ENCODE assay signal across 10 mouse cellular contexts in the genomic region with DNA sequence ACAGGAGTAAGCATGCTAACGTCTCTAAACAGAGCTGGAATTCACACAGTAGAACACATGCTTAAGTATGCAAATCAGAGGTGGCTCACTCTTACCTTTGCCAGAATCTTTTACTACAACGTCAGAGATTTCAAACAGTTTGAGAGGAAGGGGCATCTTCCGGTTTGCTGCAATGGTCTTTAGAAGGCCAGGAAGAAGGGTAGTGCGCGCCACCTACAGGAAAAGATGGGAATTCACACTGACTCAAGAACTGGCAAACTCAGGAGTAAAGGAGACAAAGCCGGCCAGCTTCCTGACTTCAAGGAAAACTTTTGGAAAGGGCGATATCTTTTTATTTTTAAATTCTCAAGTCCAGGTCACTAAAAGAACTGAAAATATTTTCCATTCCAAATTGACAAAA. TPM values are rescaled to one million over a fixed set of nuclear protein-coding genes. Genes with fewer than 3 reads are reported as not detected.
DNase-seq lines count a peak whose midpoint lies in the region; ATAC-seq lines count a peak whose summit lies in the region.
"Had no signal": no experiment of that assay in that cellular context is flagged by ENCODE, and none has a peak within 500 bp of the region (broad histone marks: within the 10 kb centered on the region; RNA-seq: fewer than 3 reads in every experiment).

No protein-coding gene starts in this region.

- whole genome bisulfite sequencing in heart, embryonic 12.5 days, result 36% methylated on average over 7 of the region's 7 CpGs
- 36% methylated on average over 7 of the region's 7 CpGs for WGBS in embryonic facial prominence, embryonic 11.5 days
- WGBS in neural tube, embryonic 12.5 days, result 34% methylated on average over 7 of the region's 7 CpGs

- H3K9me3 ChIP-seq in heart, embryonic 12.5 days (replicated peaks), result no peaks in the 10 kb centered on the region
- H3K9me3 ChIP-seq in embryonic facial prominence, embryonic 11.5 days (replicated peaks; ENCODE audit: control insufficient read depth, low read length), result no peaks in the 10 kb centered on the region
- H3K9me3 ChIP-seq in neural tube, embryonic 12.5 days, result no peaks in the 10 kb centered on the region
- H3K9me3 ChIP-seq: embryonic facial prominence, embryonic 13.5 days; liver, embryonic 15.5 days had no signal

- H3K4me3 ChIP-seq in heart, embryonic 12.5 days, result no peak overlapping the region
- no peak overlapping the region for H3K4me3 ChIP-seq in embryonic facial prominence, embryonic 11.5 days (ENCODE audit: low read depth, low read length)
- no peak overlapping the region for H3K4me3 ChIP-seq in neural tube, embryonic 12.5 days
- H3K4me3 ChIP-seq: embryonic facial prominence, embryonic 13.5 days; liver, embryonic 15.5 days had no signal

- H3K4me1 ChIP-seq in heart, embryonic 12.5 days (replicated peaks), result no peaks in the 10 kb centered on the region
- no peaks in the 10 kb centered on the region for H3K4me1 ChIP-seq in embryonic facial prominence, embryonic 11.5 days (ENCODE audit: control insufficient read depth, insufficient read depth, low read length)
- H3K4me1 ChIP-seq in neural tube, embryonic 12.5 days, result no peaks in the 10 kb centered on the region
- H3K4me1 ChIP-seq: liver, embryonic 15.5 days had no signal

- H3K9ac ChIP-seq in heart, embryonic 12.5 days, result no peak overlapping the region
- no peak overlapping the region for H3K9ac ChIP-seq in embryonic facial prominence, embryonic 11.5 days (replicated peaks; ENCODE audit: low read length)
- H3K9ac ChIP-seq in neural tube, embryonic 12.5 days, result no peak overlapping the region
- H3K9ac ChIP-seq: embryonic facial prominence, embryonic 13.5 days; liver, embryonic 15.5 days had no signal

- H3K36me3 ChIP-seq in heart, embryonic 12.5 days, result peaks cover 60% of the 10 kb centered on the region
- H3K36me3 ChIP-seq in embryonic facial prominence, embryonic 11.5 days (replicated peaks; ENCODE audit: control insufficient read depth, insufficient read depth, low read depth, low read length), result no peaks in the 10 kb centered on the region; the same call in 1 of the 2 replicates
- H3K36me3 ChIP-seq in neural tube, embryonic 12.5 days, result peaks cover 43% of the 10 kb centered on the region

- no peak for ATAC-seq in heart, embryonic 12.5 days (ENCODE audit: insufficient number of reproducible peaks, low FRiP score)
- peak; percentile 60 for ATAC-seq in activated CD4-positive, CD25-positive, alpha-beta regulatory T cell, adult 4 months
- no peak for ATAC-seq in embryonic facial prominence, embryonic 11.5 days (replicated peaks; ENCODE audit: insufficient number of reproducible peaks, low FRiP score, low TSS enrichment, low read depth)
- ATAC-seq in neural tube, embryonic 12.5 days (ENCODE audit: low FRiP score, low read depth), result 0 out of 2 replicates have a peak, but pooled peaks have one; percentile 9

- H3K4me2 ChIP-seq in heart, embryonic 12.5 days, result no peak overlapping the region
- H3K4me2 ChIP-seq in embryonic facial prominence, embryonic 11.5 days (ENCODE audit: low read depth, low read length), result no peak overlapping the region
- H3K4me2 ChIP-seq in neural tube, embryonic 12.5 days (replicated peaks), result no peak overlapping the region
- H3K4me2 ChIP-seq: embryonic facial prominence, embryonic 13.5 days; liver, embryonic 15.5 days had no signal

- peak; percentile 17 for DNase-seq in heart, adult 8-10 months (ENCODE audit: low spot score)
- DNase-seq in B cell, adult 2 months, result peak; percentile 26 to 43
- peak; percentile 73 for DNase-seq in embryonic facial prominence, embryonic 11.5 days (ENCODE audit: low spot score)
- DNase-seq in kidney, postnatal 4 days, result peak; percentile 55 to 66
- no peak for DNase-seq in spleen, postnatal 4 days (ENCODE audit: low spot score in 2 of 2)

- no peaks in the 10 kb centered on the region for H3K27me3 ChIP-seq in heart, embryonic 12.5 days (replicated peaks)
- no peaks in the 10 kb centered on the region for H3K27me3 ChIP-seq in embryonic facial prominence, embryonic 11.5 days (ENCODE audit: control insufficient read depth, insufficient read depth, low read length)
- no peaks in the 10 kb centered on the region for H3K27me3 ChIP-seq in neural tube, embryonic 12.5 days (replicated peaks)
- H3K27me3 ChIP-seq: embryonic facial prominence, embryonic 13.5 days; liver, embryonic 15.5 days had no signal

- H3K27ac ChIP-seq in heart, embryonic 12.5 days (ENCODE audit: poor library complexity, severe bottlenecking), result no peak overlapping the region
- H3K27ac ChIP-seq in embryonic facial prominence, embryonic 11.5 days (replicated peaks; ENCODE audit: low read depth, low read length), result no peak overlapping the region
- no peak overlapping the region for H3K27ac ChIP-seq in neural tube, embryonic 12.5 days
- H3K27ac ChIP-seq: embryonic facial prominence, embryonic 13.5 days; liver, embryonic 15.5 days had no signal

RNA-seq across cellular contexts. Expression of gene Farsb, which starts 34.0 kb away (rescaled TPM):
- 10 to 100 TPM; 43.2 to 52.2 (median 49.6) TPM for total RNA-seq in heart, adult 8-10 months (2022)
- polyA plus RNA-seq in heart, embryonic 12.5 days (2016; fragmentation: Nextera tagmentation; extraction: Ambion mirVana), result 100 and 105 TPM in 2 replicates
- polyA plus RNA-seq in activated CD4-positive, CD25-positive, alpha-beta regulatory T cell, adult 4 months (2017; shearing (Covaris generic)), result 10 to 100 TPM; 65.2 to 75.3 TPM
- polyA plus RNA-seq in embryonic facial prominence, embryonic 11.5 days (2014; fragmentation: Nextera tagmentation; extraction: Ambion mirVana), result 189 and 190 TPM in 2 replicates
- 124 TPM in 2 replicates for polyA plus RNA-seq in neural tube, embryonic 12.5 days (2016; fragmentation: Nextera tagmentation; extraction: Ambion mirVana)

RNA-seq across cellular contexts. Expression of gene Mogat1, which starts 56.1 kb away (rescaled TPM):
- not detected for total RNA-seq in heart, adult 8-10 months (2022)
- polyA plus RNA-seq in heart, embryonic 12.5 days (2016; fragmentation: Nextera tagmentation; extraction: Ambion mirVana), result not detected in 2 replicates
- not detected for polyA plus RNA-seq in activated CD4-positive, CD25-positive, alpha-beta regulatory T cell, adult 4 months (2017; shearing (Covaris generic))
- 0.92 and 1.9 TPM in 2 replicates for polyA plus RNA-seq in embryonic facial prominence, embryonic 11.5 days (2014; fragmentation: Nextera tagmentation; extraction: Ambion mirVana)
- polyA plus RNA-seq in neural tube, embryonic 12.5 days (2016; fragmentation: Nextera tagmentation; extraction: Ambion mirVana), result 0.37 and 0.75 TPM in 2 replicates
- polyA plus RNA-seq: liver, embryonic 15.5 days had no signal

RNA-seq across cellular contexts. Expression of gene BC035947, which starts 57.3 kb away (rescaled TPM):
- not detected for total RNA-seq in heart, adult 8-10 months (2022)
- 0.10 TPM in 1 of 2 replicates, not detected in the other for polyA plus RNA-seq in heart, embryonic 12.5 days (2016; fragmentation: Nextera tagmentation; extraction: Ambion mirVana)
- not detected for polyA plus RNA-seq in activated CD4-positive, CD25-positive, alpha-beta regulatory T cell, adult 4 months (2017; shearing (Covaris generic))
- polyA plus RNA-seq in embryonic facial prominence, embryonic 11.5 days (2014; fragmentation: Nextera tagmentation; extraction: Ambion mirVana), result 0.43 and 0.82 TPM in 2 replicates
- 0.42 and 0.65 TPM in 2 replicates for polyA plus RNA-seq in neural tube, embryonic 12.5 days (2016; fragmentation: Nextera tagmentation; extraction: Ambion mirVana)

Comparison
In these comparisons a context has a peak if more than half of its experiments do, and no peak if none do; other contexts are left out.
1. DNase-seq: peak in heart, adult 8-10 months (single experiment), B cell, adult 2 months (2 of 2), embryonic facial prominence, embryonic 11.5 days (single experiment) and kidney, postnatal 4 days (2 of 2); none in spleen, postnatal 4 days (0 of 2).
2. ATAC-seq: peak in activated CD4-positive, CD25-positive, alpha-beta regulatory T cell, adult 4 months (single experiment) and neural tube, embryonic 12.5 days (single experiment); none in heart, embryonic 12.5 days (single experiment) and embryonic facial prominence, embryonic 11.5 days (single experiment).